13 mouse cellular contexts compared by ENCODE assay signal in genomic region chr11:118995448-118995847, GRCm38 (mm10). TPM values are rescaled to one million over a fixed set of nuclear protein-coding genes. Genes with fewer than 3 reads are reported as not detected.
DNase-seq lines count a peak whose midpoint lies in the region; ATAC-seq and TF ChIP-seq lines count a peak whose summit lies in the region.
"Had no signal": no experiment of that assay in that cellular context is flagged by ENCODE, and none has a peak within 500 bp of the region (broad histone marks: within the 10 kb centered on the region; RNA-seq: fewer than 3 reads in every experiment).

No protein-coding gene starts in this region.

- WGBS in forebrain, embryonic 10.5 days, result 43% methylated on average over 4 of the region's 4 CpGs
- WGBS in forebrain, embryonic 11.5 days, result 29% methylated on average over 4 of the region's 4 CpGs
- 27% methylated on average over 4 of the region's 4 CpGs for WGBS in lung, embryonic 14.5 days
- 26% methylated on average over 4 of the region's 4 CpGs for whole genome bisulfite sequencing in embryonic facial prominence, embryonic 14.5 days
- WGBS in midbrain, embryonic 14.5 days, result 23% methylated on average over 4 of the region's 4 CpGs

- no peaks in the 10 kb centered on the region for H3K9me3 ChIP-seq in forebrain, embryonic 10.5 days
- H3K9me3 ChIP-seq in forebrain, embryonic 11.5 days (ENCODE audit: control insufficient read depth, low read length), result no peaks in the 10 kb centered on the region
- H3K9me3 ChIP-seq in lung, embryonic 14.5 days (ENCODE audit: low read depth, low read length), result no peaks in the 10 kb centered on the region
- H3K9me3 ChIP-seq in embryonic facial prominence, embryonic 14.5 days (ENCODE audit: control insufficient read depth, low read length), result no peaks in the 10 kb centered on the region
- no peaks in the 10 kb centered on the region for H3K9me3 ChIP-seq in midbrain, embryonic 14.5 days (ENCODE audit: control insufficient read depth, low read length)
- H3K9me3 ChIP-seq: liver, embryonic 15.5 days; neural tube, embryonic 12.5 days had no signal

- DNase-seq in forebrain, embryonic 10.5 days (ENCODE audit: extremely low spot score, low spot score), result no peak
- no peak for DNase-seq in forebrain, embryonic 11.5 days (ENCODE audit: low spot score)
- peak; percentile 34 for DNase-seq in lung, embryonic 14.5 days
- no peak for DNase-seq in lung, adult 18-20 months
- peak; percentile 35 for DNase-seq in embryonic facial prominence, embryonic 14.5 days (ENCODE audit: low spot score)
- DNase-seq in midbrain, embryonic 14.5 days, result peak; percentile 8
- no peak for DNase-seq in adrenal gland, adult (ENCODE audit: inconsistent age in 2 of 2, low spot score in 1 of 2)
- DNase-seq in right cerebral cortex, postnatal 10 days (ENCODE audit: low spot score in 2 of 2), result no peak
- DNase-seq: cerebellum, adult 9-10 months; heart, postnatal 14 days had no signal

- H3K27me3 ChIP-seq in forebrain, embryonic 10.5 days (ENCODE audit: poor library complexity, severe bottlenecking), result peaks cover 76% of the 10 kb centered on the region
- peaks cover 7% of the 10 kb centered on the region; the same call in 1 of the 2 replicates for H3K27me3 ChIP-seq in forebrain, embryonic 11.5 days (ENCODE audit: control insufficient read depth, insufficient read depth, low read length)
- H3K27me3 ChIP-seq in lung, embryonic 14.5 days (ENCODE audit: insufficient read depth, low read length), result peaks cover 16% of the 10 kb centered on the region; the same call in 1 of the 2 replicates
- H3K27me3 ChIP-seq in embryonic facial prominence, embryonic 14.5 days (replicated peaks; ENCODE audit: control insufficient read depth, insufficient read depth, low read length), result peaks cover 14% of the 10 kb centered on the region
- no peaks in the 10 kb centered on the region for H3K27me3 ChIP-seq in midbrain, embryonic 14.5 days (ENCODE audit: control insufficient read depth, insufficient read depth, low read length)

- H3K4me2 ChIP-seq in forebrain, embryonic 11.5 days (ENCODE audit: low read depth, low read length, severe bottlenecking), result no peak overlapping the region
- H3K4me2 ChIP-seq in lung, embryonic 14.5 days, result no peak overlapping the region
- no peak overlapping the region for H3K4me2 ChIP-seq in embryonic facial prominence, embryonic 14.5 days (ENCODE audit: low read depth, low read length)
- H3K4me2 ChIP-seq in midbrain, embryonic 14.5 days (ENCODE audit: low read length), result no peak overlapping the region
- H3K4me2 ChIP-seq: liver, embryonic 15.5 days; neural tube, embryonic 12.5 days had no signal

- peaks cover 31% of the 10 kb centered on the region for H3K4me1 ChIP-seq in forebrain, embryonic 10.5 days
- H3K4me1 ChIP-seq in forebrain, embryonic 11.5 days (replicated peaks; ENCODE audit: control insufficient read depth, insufficient read depth, low read length), result peaks cover 10% of the 10 kb centered on the region; the same call in 1 of the 2 replicates
- no peaks in the 10 kb centered on the region for H3K4me1 ChIP-seq in lung, embryonic 14.5 days (ENCODE audit: insufficient read depth)
- peaks cover 11% of the 10 kb centered on the region; the same call in 1 of the 2 replicates for H3K4me1 ChIP-seq in embryonic facial prominence, embryonic 14.5 days (ENCODE audit: control insufficient read depth, insufficient read depth, low read length)
- peaks cover 15% of the 10 kb centered on the region for H3K4me1 ChIP-seq in midbrain, embryonic 14.5 days (ENCODE audit: control insufficient read depth, insufficient read depth, low read length)

- no peak overlapping the region for H3K4me3 ChIP-seq in forebrain, embryonic 10.5 days
- no peak overlapping the region for H3K4me3 ChIP-seq in forebrain, embryonic 11.5 days (ENCODE audit: low read depth, low read length)
- no peak overlapping the region for H3K4me3 ChIP-seq in lung, embryonic 14.5 days (ENCODE audit: low read depth, low read length)
- no peak overlapping the region for H3K4me3 ChIP-seq in embryonic facial prominence, embryonic 14.5 days (ENCODE audit: low read depth, low read length)
- H3K4me3 ChIP-seq in midbrain, embryonic 14.5 days (replicated peaks; ENCODE audit: low read depth, low read length), result no peak overlapping the region
- H3K4me3 ChIP-seq: liver, embryonic 15.5 days; megakaryocyte, embryonic 14.5 days; neural tube, embryonic 12.5 days had no signal

- peak overlapping the region; percentile 32; the same call in 1 of the 2 replicates for H3K27ac ChIP-seq in forebrain, embryonic 10.5 days
- H3K27ac ChIP-seq in forebrain, embryonic 11.5 days (ENCODE audit: low read depth, low read length), result no peak overlapping the region
- H3K27ac ChIP-seq in lung, embryonic 14.5 days (ENCODE audit: low read depth), result 0 out of 2 replicates have a peak overlapping the region, but pooled peaks have one; percentile 30
- no peak overlapping the region for H3K27ac ChIP-seq in embryonic facial prominence, embryonic 14.5 days (replicated peaks; ENCODE audit: low read depth, low read length)
- no peak overlapping the region for H3K27ac ChIP-seq in midbrain, embryonic 14.5 days (replicated peaks; ENCODE audit: low read depth, low read length)
- H3K27ac ChIP-seq: liver, embryonic 15.5 days; neural tube, embryonic 12.5 days had no signal

- ATAC-seq in forebrain, embryonic 11.5 days (replicated peaks; ENCODE audit: low FRiP score), result no peak
- ATAC-seq in lung, embryonic 14.5 days (ENCODE audit: insufficient read depth), result peak; percentile 27; the same call in 1 of the 2 replicates
- no peak for ATAC-seq in embryonic facial prominence, embryonic 14.5 days (ENCODE audit: low read depth)
- no peak for ATAC-seq in midbrain, embryonic 14.5 days (ENCODE audit: low FRiP score, low TSS enrichment)

- H3K36me3 ChIP-seq in forebrain, embryonic 10.5 days (replicated peaks), result no peaks in the 10 kb centered on the region
- no peaks in the 10 kb centered on the region for H3K36me3 ChIP-seq in forebrain, embryonic 11.5 days (ENCODE audit: control insufficient read depth, insufficient read depth, low read length)
- no peaks in the 10 kb centered on the region for H3K36me3 ChIP-seq in lung, embryonic 14.5 days (ENCODE audit: insufficient read depth)
- H3K36me3 ChIP-seq in embryonic facial prominence, embryonic 14.5 days (ENCODE audit: control insufficient read depth, insufficient read depth, low read length), result no peaks in the 10 kb centered on the region
- no peaks in the 10 kb centered on the region for H3K36me3 ChIP-seq in midbrain, embryonic 14.5 days (ENCODE audit: control insufficient read depth, insufficient read depth, low read length)
- H3K36me3 ChIP-seq: liver, embryonic 15.5 days; neural tube, embryonic 12.5 days had no signal

- TF ChIP-seq CTCF in lung, embryonic 14.5 days (IDR thresholded peaks at IDR 0.05; ENCODE audit: low read depth), result no peak

- no peak overlapping the region for H3K9ac ChIP-seq in forebrain, embryonic 11.5 days (ENCODE audit: low read length)
- no peak overlapping the region for H3K9ac ChIP-seq in lung, embryonic 14.5 days
- H3K9ac ChIP-seq in embryonic facial prominence, embryonic 14.5 days (ENCODE audit: low read depth, low read length), result 0 out of 2 replicates have a peak overlapping the region, but pooled peaks have one; percentile 16
- H3K9ac ChIP-seq in midbrain, embryonic 14.5 days (replicated peaks; ENCODE audit: low read length), result no peak overlapping the region
- H3K9ac ChIP-seq: liver, embryonic 15.5 days; neural tube, embryonic 12.5 days had no signal

RNA-seq across cellular contexts. Expression of gene Enpp7, which starts 7.5 kb away (rescaled TPM):
- not detected in 2 replicates for polyA plus RNA-seq in forebrain, embryonic 10.5 days (2016; fragmentation: Nextera tagmentation; extraction: Ambion mirVana)
- not detected in 2 replicates for polyA plus RNA-seq in forebrain, embryonic 11.5 days (2014; fragmentation: Nextera tagmentation; extraction: Ambion mirVana)
- not detected in 2 replicates for polyA plus RNA-seq in lung, embryonic 14.5 days (2014; fragmentation: Nextera tagmentation; extraction: Ambion mirVana)
- not detected in 2 replicates for polyA plus RNA-seq in embryonic facial prominence, embryonic 14.5 days (2014; fragmentation: Nextera tagmentation; extraction: Ambion mirVana)
- not detected in 2 replicates for polyA plus RNA-seq in midbrain, embryonic 14.5 days (2014; fragmentation: Nextera tagmentation; extraction: Ambion mirVana)
- polyA plus RNA-seq: liver, embryonic 15.5 days; neural tube, embryonic 12.5 days had no signal

RNA-seq across cellular contexts. Expression of gene Cbx2, which starts 27.3 kb away (rescaled TPM):
- 115 and 127 TPM in 2 replicates for polyA plus RNA-seq in forebrain, embryonic 10.5 days (2016; fragmentation: Nextera tagmentation; extraction: Ambion mirVana)
- 101 and 103 TPM in 2 replicates for polyA plus RNA-seq in forebrain, embryonic 11.5 days (2014; fragmentation: Nextera tagmentation; extraction: Ambion mirVana)
- 35.6 and 43.4 TPM in 2 replicates for polyA plus RNA-seq in lung, embryonic 14.5 days (2014; fragmentation: Nextera tagmentation; extraction: Ambion mirVana)
- polyA plus RNA-seq in embryonic facial prominence, embryonic 14.5 days (2014; fragmentation: Nextera tagmentation; extraction: Ambion mirVana), result 23.9 and 28.3 TPM in 2 replicates
- 15.6 and 20.7 TPM in 2 replicates for polyA plus RNA-seq in midbrain, embryonic 14.5 days (2014; fragmentation: Nextera tagmentation; extraction: Ambion mirVana)

RNA-seq across cellular contexts. Expression of gene Cbx8, which starts 45.3 kb away (rescaled TPM):
- polyA plus RNA-seq in forebrain, embryonic 10.5 days (2016; fragmentation: Nextera tagmentation; extraction: Ambion mirVana), result 9.5 and 11.3 TPM in 2 replicates
- polyA plus RNA-seq in forebrain, embryonic 11.5 days (2014; fragmentation: Nextera tagmentation; extraction: Ambion mirVana), result 9.5 and 11.2 TPM in 2 replicates
- polyA plus RNA-seq in lung, embryonic 14.5 days (2014; fragmentation: Nextera tagmentation; extraction: Ambion mirVana), result 8.5 and 8.8 TPM in 2 replicates
- 9.6 and 10.1 TPM in 2 replicates for polyA plus RNA-seq in embryonic facial prominence, embryonic 14.5 days (2014; fragmentation: Nextera tagmentation; extraction: Ambion mirVana)
- 11.5 and 12.4 TPM in 2 replicates for polyA plus RNA-seq in midbrain, embryonic 14.5 days (2014; fragmentation: Nextera tagmentation; extraction: Ambion mirVana)

Comparison
In these comparisons a context has a peak if more than half of its experiments do, and no peak if none do; other contexts are left out.
1. DNase-seq: peak in lung, embryonic 14.5 days (single experiment), embryonic facial prominence, embryonic 14.5 days (single experiment) and midbrain, embryonic 14.5 days (single experiment); none in forebrain, embryonic 10.5 days (single experiment), forebrain, embryonic 11.5 days (single experiment), lung, adult 18-20 months (0 of 2), adrenal gland, adult (0 of 2) and right cerebral cortex, postnatal 10 days (0 of 2).
2. H3K27ac ChIP-seq: peak in forebrain, embryonic 10.5 days (single experiment) and lung, embryonic 14.5 days (single experiment); none in forebrain, embryonic 11.5 days (single experiment), embryonic facial prominence, embryonic 14.5 days (single experiment) and midbrain, embryonic 14.5 days (single experiment).